Mouse (Mus musculus) heart, embryonic 10.5 days (tissue): ENCODE results near the gene Trim17. TPM values are rescaled to one million over a fixed set of nuclear protein-coding genes. Genes with fewer than 3 reads are reported as not detected.

Experiments used
- DNase-seq: peaks from one replicate; pipeline ENCODE4 v3.0.0-alpha.2; 2017; ENCODE audit warnings: low spot score
- H3K27ac ChIP-seq: fragments of 300-500 bp; sonication (generic); 2 replicates; pipeline ENCODE4 v1.5.1; 2016; ENCODE audit warnings: mild to moderate bottlenecking
- H3K27me3 ChIP-seq: fragments of 300-500 bp; sonication (generic); 2 replicates; pipeline ENCODE4 v1.6.1; 2016; ENCODE audit warnings: mild to moderate bottlenecking; ENCODE audit not compliant: poor library complexity, insufficient read depth, severe bottlenecking
- H3K36me3 ChIP-seq: fragments of 300-500 bp; sonication (generic); 2 replicates; pipeline ENCODE4 v1.6.1; 2016; ENCODE audit warnings: mild to moderate bottlenecking, moderate library complexity
- H3K4me1 ChIP-seq: fragments of 300-500 bp; sonication (generic); 2 replicates; pipeline ENCODE4 v1.6.1; 2016; ENCODE audit warnings: mild to moderate bottlenecking
- H3K4me3 ChIP-seq: fragments of 300-500 bp; sonication (generic); 2 replicates; pipeline ENCODE4 v1.5.1; 2016; ENCODE audit warnings: mild to moderate bottlenecking, moderate library complexity
- H3K9me3 ChIP-seq: fragments of 300-500 bp; sonication (generic); 2 replicates; pipeline ENCODE4 v1.6.1; 2016; ENCODE audit warnings: mild to moderate bottlenecking, moderate library complexity
- WGBS: fragments of 180-500 bp; shearing (Covaris S2); methylation state at CpG from one replicate; pipeline ENCODE4 v1.1.7; 2016; 5-methylcytosine and 5-hydroxymethylcytosine counted together
- polyA plus RNA-seq: library from polyadenylated mRNA; unstranded; fragments of >200 nt; fragmentation: Nextera tagmentation; extraction: Ambion mirVana; gene quantifications from 2 replicates; pipeline ENCODE4 v1.2.1, GENCODE M21; 2016

Trim17 gene
- polyA plus RNA-seq, 1 experiment from 2014 or later: 0.75 TPM

DNA sequence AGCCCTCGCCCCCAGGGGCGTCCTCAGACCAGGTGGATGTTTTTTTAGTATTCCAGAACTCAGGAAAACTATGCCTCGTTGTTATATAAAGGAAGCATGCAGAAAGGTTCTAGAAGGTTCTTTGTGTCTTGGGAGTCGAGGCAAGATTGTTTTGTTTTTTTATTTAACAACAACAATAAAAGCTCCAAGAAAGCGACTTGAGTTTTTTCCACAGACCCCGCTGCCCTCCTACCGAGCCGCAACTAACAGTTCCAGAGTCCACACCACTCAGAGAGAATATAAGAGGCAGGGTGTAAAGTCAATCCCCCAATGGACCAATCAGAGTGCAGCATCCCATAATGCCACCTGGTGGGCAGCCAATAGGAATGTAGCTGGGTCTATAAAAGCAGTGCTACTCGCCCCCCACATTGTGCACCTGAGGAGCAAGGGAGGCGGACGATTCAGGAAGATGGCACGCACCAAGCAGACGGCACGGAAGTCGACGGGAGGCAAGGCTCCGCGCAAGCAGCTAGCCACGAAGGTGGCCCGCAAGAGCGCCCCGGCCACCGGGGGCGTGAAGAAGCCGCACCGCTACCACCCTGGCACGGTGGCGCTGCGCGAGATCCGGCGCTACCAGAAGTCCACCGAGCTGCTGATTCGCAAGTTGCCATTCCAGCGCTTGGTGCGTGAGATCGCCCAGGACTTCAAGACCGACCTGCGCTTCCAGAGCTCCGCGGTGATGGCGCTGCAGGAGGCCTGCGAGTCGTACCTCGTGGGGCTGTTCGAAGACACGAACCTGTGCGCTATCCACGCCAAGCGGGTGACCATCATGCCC lies 7.1 kb downstream of the Trim17 start:
- Histone ChIP-seq H3K36me3 (peaks cover 11% of the 10 kb centered on the region; the same call in 1 of the 2 replicates), H3K27me3 (peaks cover 31% of the 10 kb centered on the region), H3K4me1 (peaks cover 37% of the 10 kb centered on the region), H3K9me3 (0 out of 2 replicates have a peak, but pooled peaks cover 4% of the 10 kb centered on the region), H3K4me3 (peak overlapping the region; percentile 30), H3K27ac (no peak overlapping the region)
- 47% methylated on average over 50 of the region's 50 CpGs for WGBS
- no peak for DNase-seq

DNA sequence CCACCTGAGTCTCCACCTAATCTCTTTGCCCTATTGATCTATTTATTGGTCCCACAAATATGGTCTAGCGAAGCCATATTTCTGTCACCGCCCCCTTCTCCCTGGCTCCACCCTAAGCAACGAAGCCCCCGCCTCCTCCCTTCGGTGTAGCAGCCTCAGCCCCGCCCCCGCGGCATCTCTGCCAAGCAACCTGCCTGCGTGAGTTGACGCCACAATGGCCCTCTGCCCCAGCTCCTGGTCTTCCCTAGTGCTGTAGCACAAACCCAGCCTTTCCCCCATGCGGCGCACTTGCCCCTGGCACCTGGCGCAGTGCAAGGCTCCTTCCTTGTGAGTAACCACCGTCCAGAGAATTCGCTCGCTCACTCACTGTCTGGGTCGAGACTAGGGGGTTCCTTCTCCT lies 9.1 kb downstream of the Trim17 start:
- Histone ChIP-seq H3K27ac (no peak overlapping the region), H3K27me3 (peaks cover 31% of the 10 kb centered on the region), H3K9me3 (0 out of 2 replicates have a peak, but pooled peaks cover 4% of the 10 kb centered on the region), H3K4me3 (no peak overlapping the region), H3K36me3 (peaks cover 6% of the 10 kb centered on the region), H3K4me1 (peaks cover 32% of the 10 kb centered on the region)
- WGBS: 30% methylated on average over 17 of the region's 17 CpGs
- DNase-seq: no peak

DNA sequence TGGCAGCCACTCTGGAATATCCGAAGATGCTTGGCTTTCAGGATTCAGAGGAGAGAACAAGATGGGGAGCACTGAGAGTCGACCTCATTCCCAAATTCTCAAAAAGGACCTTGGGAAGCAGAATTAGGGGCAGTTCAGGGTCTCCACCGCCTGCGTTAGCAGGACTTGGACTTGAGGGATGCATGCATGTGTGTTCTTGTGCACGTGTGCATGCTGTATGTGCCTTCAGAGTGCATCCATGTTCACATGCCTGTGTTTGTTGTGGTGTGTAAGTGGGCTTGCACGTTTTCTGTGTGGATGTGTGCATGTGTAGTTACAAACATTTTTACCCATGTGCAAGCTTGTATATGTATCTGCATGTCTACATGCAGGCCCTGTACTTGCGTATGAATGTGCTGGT lies 9.7 kb downstream of the Trim17 start:
- Histone ChIP-seq H3K27ac (no peak overlapping the region), H3K4me3 (no peak overlapping the region), H3K4me1 (peaks cover 32% of the 10 kb centered on the region), H3K36me3 (peaks cover 7% of the 10 kb centered on the region), H3K27me3 (peaks cover 31% of the 10 kb centered on the region), H3K9me3 (0 out of 2 replicates have a peak, but pooled peaks cover 4% of the 10 kb centered on the region)
- WGBS: 87% methylated on average over 7 of the region's 7 CpGs
- DNase-seq: no peak

- peaks cover 34% of the 10 kb centered on the region for H3K4me1 ChIP-seq
- H3K27me3 ChIP-seq: peaks cover 31% of the 10 kb centered on the region
- H3K4me3 ChIP-seq: peak overlapping the region; percentile 27; the same call in 1 of the 2 replicates
- 0 out of 2 replicates have a peak, but pooled peaks cover 4% of the 10 kb centered on the region for H3K9me3 ChIP-seq
- 42% methylated on average over 12 of the region's 12 CpGs for WGBS
- H3K27ac ChIP-seq: peak overlapping the region; percentile 64
- DNase-seq: no peak
- peaks cover 7% of the 10 kb centered on the region for H3K36me3 ChIP-seq
Observed at GRCm38 (mm10) chr11:58965001-58965760, 10.7 kb downstream of the Trim17 start.

DNA sequence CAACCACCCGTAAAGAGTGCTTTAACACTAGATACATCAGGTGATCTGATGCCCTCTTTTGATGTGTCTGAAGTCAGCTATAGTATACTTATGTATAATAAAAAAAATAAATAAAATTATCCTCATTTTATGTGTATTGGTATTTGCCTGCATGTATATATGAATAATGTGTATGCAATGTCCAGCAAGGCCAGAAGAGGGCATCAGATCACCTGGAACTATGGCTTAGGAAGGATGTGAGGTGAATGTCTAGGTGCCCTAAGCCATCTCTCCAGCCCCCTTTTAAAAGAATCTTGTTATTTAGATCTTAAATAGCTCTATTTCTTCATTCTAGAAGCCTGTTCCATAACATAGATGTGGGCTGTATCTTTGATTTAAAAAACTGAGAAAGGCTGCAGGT lies 12.9 kb downstream of the Trim17 start:
- Histone ChIP-seq H3K4me1 (peaks cover 53% of the 10 kb centered on the region), H3K27me3 (peaks cover 19% of the 10 kb centered on the region)

GRCm38 (mm10) chr11:58968551-58968950 lies 14.1 kb downstream of the Trim17 start:
- no peak overlapping the region for H3K4me3 ChIP-seq
- H3K27ac ChIP-seq: no peak overlapping the region
- no peak for DNase-seq
- WGBS: 81% methylated on average over 7 of the region's 7 CpGs
- H3K9me3 ChIP-seq: no peaks in the 10 kb centered on the region
- peaks cover 7% of the 10 kb centered on the region; the same call in 1 of the 2 replicates for H3K27me3 ChIP-seq
- H3K4me1 ChIP-seq: peaks cover 54% of the 10 kb centered on the region
- peaks cover 27% of the 10 kb centered on the region for H3K36me3 ChIP-seq

More for the DNA sequence above, 12.9 kb downstream of the Trim17 start:
- Histone ChIP-seq H3K36me3 (peaks cover 22% of the 10 kb centered on the region), H3K4me3 (no peak overlapping the region), H3K27ac (no peak overlapping the region), H3K9me3 (no peaks in the 10 kb centered on the region)
- 94% methylated on average over 1 of the region's 1 CpGs for WGBS
- no peak for DNase-seq

GRCm38 (mm10) chr11:58969027-58969426 lies 14.5 kb downstream of the Trim17 start:
- peaks cover 56% of the 10 kb centered on the region for H3K4me1 ChIP-seq
- H3K27me3 ChIP-seq: peaks cover 3% of the 10 kb centered on the region; the same call in 1 of the 2 replicates
- 69% methylated on average over 8 of the region's 8 CpGs for WGBS
- H3K4me3 ChIP-seq: no peak overlapping the region
- H3K27ac ChIP-seq: no peak overlapping the region
- no peak for DNase-seq
- no peaks in the 10 kb centered on the region for H3K9me3 ChIP-seq
- H3K36me3 ChIP-seq: peaks cover 29% of the 10 kb centered on the region

DNA sequence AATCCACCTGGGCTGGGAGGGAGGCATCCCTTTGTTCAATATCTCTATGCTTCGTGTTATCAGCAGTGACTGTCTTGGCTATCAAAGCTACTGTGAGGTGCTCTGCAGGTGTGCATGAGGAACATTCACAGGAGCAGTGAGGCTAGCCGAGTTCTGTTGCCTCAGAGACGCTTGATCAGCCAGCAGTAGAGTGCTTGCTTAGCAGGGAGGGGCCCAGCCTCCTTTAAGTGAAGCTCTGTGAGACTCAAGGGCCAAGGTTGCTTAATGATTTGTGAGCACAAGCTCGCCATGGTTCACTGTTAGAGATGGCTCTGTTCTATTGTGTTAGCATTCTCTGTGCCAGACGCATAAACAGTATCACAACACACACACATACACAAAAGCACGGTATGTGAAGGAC lies 15.2 kb downstream of the Trim17 start:
- Histone ChIP-seq H3K27me3 (no peaks in the 10 kb centered on the region; the same call in 1 of the 2 replicates), H3K36me3 (peaks cover 35% of the 10 kb centered on the region), H3K4me3 (no peak overlapping the region), H3K9me3 (no peaks in the 10 kb centered on the region), H3K27ac (no peak overlapping the region), H3K4me1 (peaks cover 61% of the 10 kb centered on the region)
- no peak for DNase-seq
- 72% methylated on average over 6 of the region's 6 CpGs for WGBS

DNA sequence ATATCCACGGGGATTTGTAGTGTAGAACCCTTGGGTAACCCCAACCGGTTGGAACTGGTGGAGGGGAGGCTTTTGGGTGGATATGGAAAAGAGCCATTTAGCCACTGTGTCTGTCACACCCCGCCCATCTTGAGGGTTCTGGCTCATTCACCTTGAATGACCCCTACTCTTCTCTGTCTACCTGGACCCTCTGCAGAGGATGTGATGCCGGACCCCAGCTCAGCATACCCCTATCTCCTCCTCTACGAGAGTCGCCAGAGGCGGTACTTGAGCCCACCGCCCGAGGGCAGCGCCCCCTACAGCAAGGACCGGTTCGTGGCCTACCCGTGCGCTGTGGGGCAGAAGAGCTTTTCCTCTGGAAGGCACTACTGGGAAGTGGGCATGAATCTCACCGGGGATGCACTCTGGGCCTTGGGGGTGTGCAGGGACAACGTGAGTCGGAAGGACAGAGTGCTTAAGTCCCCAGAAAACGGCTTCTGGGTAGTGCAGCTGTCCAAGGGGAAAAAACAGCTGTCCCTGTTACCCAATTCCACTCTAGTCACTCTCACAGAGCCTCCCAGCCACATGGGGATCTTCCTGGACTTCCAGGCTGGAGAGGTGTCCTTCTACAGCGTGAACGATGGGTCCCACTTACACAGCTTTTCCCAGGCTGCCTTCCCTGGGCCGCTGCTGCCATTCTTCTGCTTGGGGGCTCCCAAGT lies 16.5 kb downstream of the Trim17 start:
- DNase-seq: no peak
- no peaks in the 10 kb centered on the region for H3K9me3 ChIP-seq
- no peak overlapping the region for H3K4me3 ChIP-seq
- H3K36me3 ChIP-seq: peaks cover 37% of the 10 kb centered on the region
- WGBS: 84% methylated on average over 21 of the region's 21 CpGs
- no peaks in the 10 kb centered on the region for H3K27me3 ChIP-seq
- H3K4me1 ChIP-seq: peaks cover 52% of the 10 kb centered on the region
- 0 out of 2 replicates have a peak overlapping the region, but pooled peaks have one; percentile 36 for H3K27ac ChIP-seq

- Histone ChIP-seq H3K4me1 (peaks cover 48% of the 10 kb centered on the region), H3K9me3 (no peaks in the 10 kb centered on the region), H3K36me3 (peaks cover 37% of the 10 kb centered on the region), H3K27me3 (no peaks in the 10 kb centered on the region), H3K27ac (no peak overlapping the region), H3K4me3 (no peak overlapping the region)
- 82% methylated on average over 3 of the region's 3 CpGs for WGBS
- no peak for DNase-seq
Observed at GRCm38 (mm10) chr11:58971796-58972195, 17.3 kb downstream of the Trim17 start.

DNA sequence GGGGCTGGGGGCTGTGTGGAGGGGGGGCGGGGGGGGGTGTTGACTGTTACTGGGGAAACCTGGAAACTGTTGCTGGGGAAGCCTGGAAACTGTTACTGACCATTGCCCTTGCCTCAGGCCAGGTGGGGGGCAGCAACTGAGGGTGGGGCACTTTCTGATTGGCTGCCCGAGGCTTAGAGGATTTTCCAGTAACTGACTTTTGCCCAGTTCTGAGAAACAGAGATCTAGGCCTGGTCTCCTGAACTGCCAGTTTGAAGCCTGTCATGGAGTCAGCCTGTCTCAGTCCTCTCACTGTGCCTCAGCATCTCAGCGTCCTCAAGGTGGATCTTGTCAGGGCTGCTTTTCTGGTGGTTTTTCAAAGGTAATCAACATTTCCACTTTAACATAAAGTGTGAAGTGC lies 19.9 kb downstream of the Trim17 start:
- Histone ChIP-seq H3K27ac (no peak overlapping the region), H3K4me1 (peaks cover 59% of the 10 kb centered on the region), H3K36me3 (peaks cover 29% of the 10 kb centered on the region)

DNA sequence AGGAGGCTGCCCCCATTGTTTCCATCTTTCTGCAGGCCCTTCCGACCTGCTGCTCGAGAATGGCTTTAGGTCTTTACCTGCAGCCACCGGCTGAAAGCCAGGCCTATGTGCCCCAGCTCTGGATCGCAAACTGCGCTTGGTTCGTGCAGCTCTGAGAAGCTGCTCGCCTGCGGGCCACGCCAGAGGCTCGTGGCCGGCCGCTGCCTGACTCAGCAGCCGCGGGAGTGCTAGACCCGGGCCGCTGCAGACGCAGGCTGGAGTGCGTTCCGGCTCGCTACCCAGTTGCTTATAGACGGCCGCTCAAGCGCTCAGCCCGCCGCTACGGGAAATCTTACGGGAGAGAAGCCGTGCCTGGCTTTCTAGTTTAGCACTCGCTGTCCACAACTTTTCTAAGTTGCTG lies 22.7 kb downstream of the Trim17 start:
- H3K27ac ChIP-seq: peak overlapping the region; percentile 93
- DNase-seq: no peak
- peaks cover 61% of the 10 kb centered on the region for H3K4me1 ChIP-seq
- peak overlapping the region; percentile 82 for H3K4me3 ChIP-seq
- under 1% methylated on average over 29 of the region's 29 CpGs for WGBS
- H3K27me3 ChIP-seq: no peaks in the 10 kb centered on the region
- H3K9me3 ChIP-seq: no peaks in the 10 kb centered on the region
- peaks cover 28% of the 10 kb centered on the region for H3K36me3 ChIP-seq

More for the DNA sequence above, 19.9 kb downstream of the Trim17 start:
- no peak for DNase-seq
- 68% methylated on average over 3 of the region's 3 CpGs for WGBS
- no peaks in the 10 kb centered on the region for H3K9me3 ChIP-seq
- no peak overlapping the region for H3K4me3 ChIP-seq
- H3K27me3 ChIP-seq: no peaks in the 10 kb centered on the region
